Mouse (Mus musculus) midbrain, embryonic 13.5 days (tissue): ENCODE measurements at regions not wholly inside any gene's neighbourhood (a gene's known extent, or its start where the extent isn't known, plus 50 kb on each side); places are given as distances from the start of the nearest gene placed in this dataset.
A peak's percentile ranks its signal among the peaks of the same experiment; 100 is the strongest.
"Not testable (repeated sequence)": the region's sequence is repeated elsewhere in the genome, so short reads cannot be mapped to it uniquely, and the experiment has no call there.

Experiments used
- ATAC-seq: fragments of 200-750 bp; cut with Nextera tagmentation; 2 replicates; pipeline ENCODE4 v1.8.0; 2017; ENCODE audit warnings: mild to moderate bottlenecking, moderate TSS enrichment, moderate library complexity
- H3K27ac ChIP-seq: fragments of 300-500 bp; sonication (generic); 2 replicates; pipeline ENCODE4 v1.5.1; 2015; ENCODE audit warnings: inconsistent platforms, mild to moderate bottlenecking, moderate library complexity
- H3K27me3 ChIP-seq: fragments of 300-500 bp; sonication (generic); 2 replicates; pipeline ENCODE4 v1.6.1; 2015; ENCODE audit warnings: mild to moderate bottlenecking, inconsistent platforms
- H3K36me3 ChIP-seq: fragments of 300-500 bp; sonication (generic); 2 replicates; pipeline ENCODE4 v1.6.1; 2015; ENCODE audit warnings: mild to moderate bottlenecking, inconsistent platforms
- H3K4me1 ChIP-seq: fragments of 300-500 bp; sonication (generic); replicated peaks from 2 replicates; pipeline ENCODE4 v1.6.1; 2015; ENCODE audit warnings: inconsistent platforms
- H3K4me2 ChIP-seq: fragments of 300-500 bp; sonication (generic); replicated peaks from 2 replicates; pipeline ENCODE4 v1.6.1; 2015; ENCODE audit warnings: moderate library complexity, mild to moderate bottlenecking, inconsistent platforms
- H3K4me3 ChIP-seq: fragments of 300-500 bp; sonication (generic); replicated peaks from 2 replicates; pipeline ENCODE4 v1.5.1; 2015; ENCODE audit warnings: mild to moderate bottlenecking, inconsistent platforms
- H3K9ac ChIP-seq: fragments of 300-500 bp; sonication (generic); replicated peaks from 2 replicates; pipeline ENCODE4 v1.6.1; 2015; ENCODE audit warnings: mild to moderate bottlenecking, inconsistent platforms
- H3K9me3 ChIP-seq: fragments of 300-500 bp; sonication (generic); 2 replicates; pipeline ENCODE4 v1.6.1; 2016; ENCODE audit warnings: mild to moderate bottlenecking, inconsistent platforms
- WGBS: fragments of 180-500 bp; shearing (Covaris S2); methylation state at CpG from one replicate; pipeline ENCODE4 v1.1.7; 2015; 5-methylcytosine and 5-hydroxymethylcytosine counted together

DNA sequence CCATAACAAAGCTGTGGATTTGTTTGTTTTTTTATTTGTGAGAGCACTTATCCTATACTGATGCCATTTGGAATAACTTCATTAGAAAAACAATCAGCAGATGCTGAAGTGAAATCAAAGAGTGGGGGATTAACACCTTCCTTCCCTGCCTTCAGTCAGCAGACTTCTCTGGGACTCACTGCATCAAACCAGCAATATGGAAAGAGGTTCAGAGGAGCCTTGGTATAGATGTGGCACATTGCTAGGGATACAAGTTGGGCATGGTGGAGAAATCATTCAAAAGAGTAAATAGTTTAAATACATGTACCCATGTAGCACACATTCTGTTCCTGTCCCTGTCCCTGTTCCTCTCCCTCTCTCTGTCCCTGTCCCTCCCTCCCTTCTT lies 364.0 kb upstream of the Rgs18 start:
- H3K27ac ChIP-seq, result no peak overlapping the region
- no peaks in the 10 kb centered on the region for H3K4me1 ChIP-seq
- no peaks in the 10 kb centered on the region for H3K36me3 ChIP-seq
- H3K4me2 ChIP-seq, result no peak overlapping the region
- H3K9ac ChIP-seq, result no peak overlapping the region
- H3K4me3 ChIP-seq, result no peak overlapping the region
- H3K27me3 ChIP-seq, result no peaks in the 10 kb centered on the region
- ATAC-seq, result no peak
- no peaks in the 10 kb centered on the region for H3K9me3 ChIP-seq

DNA sequence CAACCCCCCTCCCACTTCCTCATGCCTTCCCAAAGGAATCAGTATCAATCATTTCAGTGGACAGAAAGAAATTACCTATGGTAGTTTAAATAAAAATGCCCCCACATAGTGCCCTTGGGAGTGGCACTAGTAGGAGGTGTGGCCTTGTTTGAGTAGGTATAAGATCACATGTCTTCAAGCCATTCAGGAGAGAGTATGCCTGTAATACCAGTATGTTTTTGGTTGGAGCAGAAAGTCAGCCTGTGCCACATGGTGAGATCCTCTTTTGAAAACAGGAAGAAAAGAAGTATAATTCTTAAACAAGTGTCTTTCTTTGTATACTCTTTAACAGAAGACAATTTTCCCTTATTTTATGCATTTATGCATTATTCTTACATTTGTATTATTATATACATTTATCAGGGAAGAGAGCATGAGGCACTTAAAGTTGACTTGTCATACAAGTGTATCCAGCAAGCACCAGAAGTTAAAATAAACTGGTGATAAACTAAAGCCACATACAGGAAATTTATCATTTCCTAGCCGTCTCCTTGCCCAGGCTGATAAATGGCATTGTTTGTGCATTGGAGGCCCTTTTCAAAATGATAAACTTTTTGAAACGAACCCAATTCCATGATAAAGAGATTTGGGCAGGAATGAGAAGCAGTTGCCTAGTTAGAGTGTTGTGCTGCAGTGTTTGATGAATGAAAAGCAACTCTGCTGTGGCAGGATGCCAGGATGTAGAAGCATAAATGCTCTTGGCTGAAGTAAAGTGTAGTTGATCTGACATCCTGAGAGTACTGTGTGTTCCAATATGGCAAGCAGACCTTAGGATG lies 363.4 kb upstream of the Rgs18 start:
- no peak for ATAC-seq
- no peaks in the 10 kb centered on the region for H3K27me3 ChIP-seq
- H3K9me3 ChIP-seq, result no peaks in the 10 kb centered on the region
- 54% methylated on average over 2 of the region's 2 CpGs for WGBS
- no peak overlapping the region for H3K4me2 ChIP-seq
- H3K4me3 ChIP-seq, result no peak overlapping the region
- H3K9ac ChIP-seq, result no peak overlapping the region
- H3K27ac ChIP-seq, result no peak overlapping the region
- no peaks in the 10 kb centered on the region for H3K4me1 ChIP-seq
- no peaks in the 10 kb centered on the region for H3K36me3 ChIP-seq

DNA sequence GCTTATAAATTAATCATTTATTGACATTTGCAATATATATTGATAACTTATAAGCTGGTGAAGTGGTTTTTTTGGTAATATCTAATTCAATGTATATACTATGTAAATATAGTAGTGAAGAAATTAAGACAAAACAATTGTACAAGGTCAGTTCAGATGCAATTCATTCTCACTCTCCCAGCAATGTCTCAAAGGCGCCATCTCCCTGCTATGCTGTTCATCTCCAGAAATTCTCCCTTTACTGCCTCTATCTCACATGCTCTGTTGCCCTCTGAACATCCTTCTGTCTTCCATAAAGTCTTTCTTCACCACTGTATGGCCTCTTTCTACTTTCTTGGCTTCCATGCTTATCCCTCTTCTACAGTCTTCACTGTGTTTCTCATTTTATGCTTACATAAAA lies 355.8 kb upstream of the Rgs18 start:
- no peak overlapping the region for H3K27ac ChIP-seq

DNA sequence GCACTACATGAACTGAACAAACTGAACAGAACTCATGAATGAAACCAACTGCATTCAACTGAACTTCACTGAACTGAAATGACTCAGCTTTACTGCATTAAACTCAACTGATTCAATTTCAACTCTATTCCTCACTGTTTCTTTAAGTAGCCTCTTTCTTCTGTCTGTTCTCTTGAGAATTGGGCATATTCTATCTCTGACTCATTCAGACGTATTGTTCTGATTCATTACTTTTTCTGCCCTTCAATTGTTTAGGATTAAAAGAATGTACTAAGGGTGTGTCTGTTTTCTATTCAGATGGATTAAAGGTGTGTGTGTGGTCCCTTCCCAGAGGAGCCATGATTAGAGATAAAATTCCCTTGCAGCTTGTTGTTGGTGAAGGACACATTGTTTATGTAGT lies 337.9 kb upstream of the Rgs18 start:
- 74% methylated on average over 1 of the region's 1 CpGs for WGBS
- no peaks in the 10 kb centered on the region for H3K4me1 ChIP-seq

More for the DNA sequence above, 355.8 kb upstream of the Rgs18 start:
- Histone ChIP-seq H3K27me3 (no peaks in the 10 kb centered on the region), H3K9ac (no peak overlapping the region), H3K4me1 (no peaks in the 10 kb centered on the region), H3K4me2 (no peak overlapping the region), H3K4me3 (no peak overlapping the region), H3K9me3 (no peaks in the 10 kb centered on the region), H3K36me3 (no peaks in the 10 kb centered on the region)
- WGBS, result 79% methylated on average over 1 of the region's 1 CpGs
- ATAC-seq, result no peak

DNA sequence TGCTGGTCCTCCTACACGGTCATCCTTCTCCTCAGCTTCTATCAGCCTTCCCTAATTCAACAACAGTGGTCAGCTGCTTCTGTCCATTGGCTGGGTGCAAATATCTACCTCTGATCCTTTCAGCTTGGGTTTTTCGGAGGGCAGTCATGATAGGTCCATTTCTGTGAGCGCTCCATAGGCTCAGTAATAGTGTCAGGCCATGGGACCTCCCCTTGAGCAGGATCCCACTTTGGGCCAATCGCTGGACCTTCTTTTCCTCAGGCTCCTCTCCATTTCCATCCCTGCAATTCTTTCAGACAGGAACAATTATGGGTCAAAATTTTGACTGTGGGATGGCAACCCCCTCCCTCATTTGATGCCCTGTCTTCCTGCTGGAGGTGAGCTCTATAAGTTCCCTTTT lies 331.5 kb upstream of the Rgs18 start:
- not testable (repeated sequence) for H3K4me2 ChIP-seq, H3K9me3 ChIP-seq, H3K4me1 ChIP-seq, H3K36me3 ChIP-seq, ATAC-seq, H3K27me3 ChIP-seq, H3K4me3 ChIP-seq, H3K27ac ChIP-seq, H3K9ac ChIP-seq
- WGBS, result 92% methylated on average over 4 of the region's 4 CpGs

More for the DNA sequence above, 337.9 kb upstream of the Rgs18 start:
- H3K36me3 ChIP-seq, result no peaks in the 10 kb centered on the region
- no peak overlapping the region for H3K27ac ChIP-seq
- no peak overlapping the region for H3K9ac ChIP-seq
- no peak for ATAC-seq
- no peaks in the 10 kb centered on the region for H3K27me3 ChIP-seq
- no peak overlapping the region for H3K4me2 ChIP-seq
- no peaks in the 10 kb centered on the region for H3K9me3 ChIP-seq
- H3K4me3 ChIP-seq, result no peak overlapping the region

DNA sequence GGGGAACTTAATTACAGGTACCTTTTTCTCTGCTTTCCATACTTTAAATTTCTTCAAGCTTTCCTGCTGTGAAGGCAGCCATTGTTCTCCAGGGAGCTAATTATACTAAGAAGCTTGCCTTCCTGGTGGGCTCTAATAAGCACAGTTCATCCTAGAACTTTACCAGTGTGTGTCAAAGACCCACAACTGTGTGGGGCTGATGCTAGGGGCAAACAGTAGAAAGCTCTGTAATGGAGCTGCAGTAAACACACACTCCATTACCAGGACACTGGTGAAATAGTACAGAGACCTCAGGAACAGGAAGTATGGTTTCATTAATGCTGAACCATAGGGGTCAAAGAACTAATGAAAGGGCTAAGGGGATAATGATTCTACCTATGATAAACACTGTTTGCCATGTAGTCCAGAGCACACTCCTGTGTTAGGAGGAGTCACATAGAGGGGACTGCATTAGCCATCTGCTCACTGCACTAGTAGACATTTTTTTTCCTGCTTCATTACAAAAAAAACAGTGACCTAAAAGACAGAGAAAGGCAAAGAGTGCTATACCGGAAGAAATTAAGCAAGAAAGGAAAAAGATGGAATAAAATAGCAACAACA lies 290.1 kb upstream of the Rgs18 start:
- no peaks in the 10 kb centered on the region for H3K27me3 ChIP-seq
- H3K4me2 ChIP-seq, result no peak overlapping the region
- 0 out of 2 replicates have a peak, but pooled peaks cover 5% of the 10 kb centered on the region for H3K4me1 ChIP-seq
- ATAC-seq, result 0 out of 2 replicates have a peak, but pooled peaks have one; percentile 58
- H3K9me3 ChIP-seq, result no peaks in the 10 kb centered on the region
- no peak overlapping the region for H3K27ac ChIP-seq
- no peak overlapping the region for H3K4me3 ChIP-seq
- 61% methylated on average over 1 of the region's 1 CpGs for WGBS
- H3K9ac ChIP-seq, result no peak overlapping the region
- H3K36me3 ChIP-seq, result no peaks in the 10 kb centered on the region

DNA sequence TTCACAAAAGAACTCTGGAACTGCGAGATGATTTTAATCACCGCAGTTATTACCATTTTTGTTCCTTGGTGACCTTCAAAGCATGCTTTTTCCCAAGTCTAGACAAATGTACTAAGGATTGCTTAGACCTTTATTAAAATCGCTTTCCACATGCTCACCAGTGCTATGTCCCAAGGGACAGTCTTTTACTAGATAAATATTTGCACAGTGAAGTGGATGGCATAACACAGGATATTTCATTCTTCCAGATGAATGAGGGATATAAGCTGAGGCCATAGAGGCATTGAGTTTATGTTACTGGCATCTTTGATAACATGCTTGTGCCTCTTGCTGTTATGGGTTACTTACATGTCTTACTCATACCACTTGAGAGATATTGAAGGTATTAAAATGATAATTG lies 289.1 kb upstream of the Rgs18 start:
- 71% methylated on average over 3 of the region's 3 CpGs for WGBS
- ATAC-seq, result no peak; the same call in 1 of the 2 replicates
- no peak overlapping the region for H3K27ac ChIP-seq
- H3K9me3 ChIP-seq, result no peaks in the 10 kb centered on the region
- no peak overlapping the region for H3K4me2 ChIP-seq
- H3K4me1 ChIP-seq, result 0 out of 2 replicates have a peak, but pooled peaks cover 5% of the 10 kb centered on the region
- H3K27me3 ChIP-seq, result no peaks in the 10 kb centered on the region
- no peak overlapping the region for H3K9ac ChIP-seq
- H3K36me3 ChIP-seq, result no peaks in the 10 kb centered on the region
- no peak overlapping the region for H3K4me3 ChIP-seq

DNA sequence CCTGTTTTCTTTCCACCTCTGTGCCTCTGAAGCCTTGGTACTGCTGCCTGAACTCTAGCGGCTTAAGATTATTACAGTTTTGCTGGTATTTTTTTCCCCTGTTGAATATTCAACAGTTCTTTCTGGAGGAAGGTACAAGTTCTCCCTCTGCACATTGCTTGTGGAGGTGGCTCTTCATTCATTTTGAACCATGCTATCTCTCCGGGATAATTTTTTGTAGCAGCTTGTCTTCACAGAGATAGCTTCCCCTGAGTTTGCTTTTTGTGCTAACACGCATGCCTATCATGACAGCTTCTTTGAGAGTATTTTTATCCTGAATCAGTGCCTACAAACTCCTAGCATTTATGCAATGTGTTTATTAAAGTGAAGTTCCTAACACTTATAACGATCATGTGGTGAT lies 240.4 kb upstream of the Rgs18 start:
- WGBS, result 83% methylated on average over 4 of the region's 4 CpGs
- ATAC-seq, result no peak
- H3K4me3 ChIP-seq, result no peak overlapping the region

DNA sequence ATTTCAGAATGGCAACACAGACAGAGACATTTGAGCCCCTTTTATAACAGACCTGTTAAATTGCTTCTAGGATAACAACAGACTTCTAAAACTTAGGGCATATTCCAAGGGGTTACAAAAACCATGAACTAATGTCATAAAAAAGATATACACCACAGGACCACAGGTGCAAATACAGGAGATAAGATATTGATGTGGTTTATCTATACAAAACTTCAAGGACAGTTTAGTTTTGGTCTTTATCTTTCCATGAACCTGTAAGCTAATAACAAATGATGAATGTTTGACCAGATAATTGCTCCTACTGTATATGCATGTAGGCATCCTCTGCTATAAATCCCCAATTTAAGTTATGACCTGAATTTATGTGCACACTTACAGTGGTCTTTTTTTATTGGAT lies 235.6 kb upstream of the Rgs18 start:
- no peaks in the 10 kb centered on the region for H3K9me3 ChIP-seq

More for the DNA sequence above, 240.4 kb upstream of the Rgs18 start:
- H3K9ac ChIP-seq, result no peak overlapping the region
- H3K4me2 ChIP-seq, result no peak overlapping the region
- H3K27me3 ChIP-seq, result no peaks in the 10 kb centered on the region
- no peaks in the 10 kb centered on the region for H3K4me1 ChIP-seq
- no peaks in the 10 kb centered on the region for H3K9me3 ChIP-seq
- no peaks in the 10 kb centered on the region for H3K36me3 ChIP-seq
- no peak overlapping the region for H3K27ac ChIP-seq

DNA sequence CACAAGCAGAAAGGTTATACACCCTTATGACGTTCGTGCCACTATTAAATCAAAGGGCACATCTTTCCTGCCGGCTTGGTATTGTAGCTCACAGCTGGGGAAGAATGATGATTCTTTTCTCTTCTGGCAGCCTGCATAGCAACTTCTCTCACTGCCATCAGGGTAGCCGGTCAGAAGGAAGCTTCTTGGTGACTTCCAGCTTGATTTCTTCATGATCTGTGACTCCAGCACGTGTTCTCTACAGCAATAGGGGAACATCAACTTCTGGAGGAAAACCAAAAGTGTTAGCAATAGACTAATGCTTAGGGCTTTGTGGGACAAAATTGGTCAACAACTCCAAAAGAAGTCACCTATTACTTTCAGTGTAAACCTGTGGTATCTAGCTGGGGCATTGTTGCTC lies 202.9 kb upstream of the Rgs18 start:
- H3K36me3 ChIP-seq, result no peaks in the 10 kb centered on the region
- no peak overlapping the region for H3K4me2 ChIP-seq

More for the DNA sequence above, 235.6 kb upstream of the Rgs18 start:
- no peak overlapping the region for H3K4me2 ChIP-seq
- H3K4me1 ChIP-seq, result no peaks in the 10 kb centered on the region
- ATAC-seq, result no peak
- H3K27me3 ChIP-seq, result no peaks in the 10 kb centered on the region
- no peaks in the 10 kb centered on the region for H3K36me3 ChIP-seq
- no peak overlapping the region for H3K9ac ChIP-seq
- no peak overlapping the region for H3K27ac ChIP-seq
- no peak overlapping the region for H3K4me3 ChIP-seq

DNA sequence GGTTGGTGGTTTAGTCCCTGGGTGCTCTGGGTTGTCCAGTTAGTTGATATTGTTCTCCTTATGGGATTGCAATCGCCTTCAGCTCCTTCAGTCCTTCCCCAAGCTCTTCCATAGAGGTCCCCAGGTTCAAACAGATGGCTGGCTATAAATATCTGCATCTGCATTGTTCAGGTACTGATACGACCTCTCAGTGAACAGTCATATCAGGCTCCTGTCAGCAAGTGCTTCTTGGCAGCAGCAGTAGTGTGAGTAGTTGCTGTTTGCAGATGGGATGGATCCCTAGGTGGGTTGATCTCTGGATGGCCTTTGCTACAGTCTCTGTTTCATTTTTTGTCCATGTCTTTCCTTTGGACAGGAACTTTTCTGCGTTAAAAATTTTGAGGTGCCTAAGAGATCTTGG lies 190.5 kb upstream of the Rgs18 start:
- no peaks in the 10 kb centered on the region for H3K4me1 ChIP-seq
- H3K9me3 ChIP-seq, result no peaks in the 10 kb centered on the region
- H3K4me2 ChIP-seq, result no peak overlapping the region
- WGBS, result 79% methylated on average over 3 of the region's 3 CpGs
- H3K4me3 ChIP-seq, result no peak overlapping the region
- H3K36me3 ChIP-seq, result no peaks in the 10 kb centered on the region
- ATAC-seq, result no peak
- no peak overlapping the region for H3K27ac ChIP-seq
- H3K27me3 ChIP-seq, result no peaks in the 10 kb centered on the region
- H3K9ac ChIP-seq, result no peak overlapping the region

More for the DNA sequence above, 202.9 kb upstream of the Rgs18 start:
- no peak overlapping the region for H3K9ac ChIP-seq
- no peaks in the 10 kb centered on the region for H3K9me3 ChIP-seq
- H3K27me3 ChIP-seq, result no peaks in the 10 kb centered on the region
- no peaks in the 10 kb centered on the region for H3K4me1 ChIP-seq
- no peak overlapping the region for H3K4me3 ChIP-seq
- WGBS, result 45% methylated on average over 5 of the region's 5 CpGs
- no peak overlapping the region for H3K27ac ChIP-seq
- no peak for ATAC-seq

DNA sequence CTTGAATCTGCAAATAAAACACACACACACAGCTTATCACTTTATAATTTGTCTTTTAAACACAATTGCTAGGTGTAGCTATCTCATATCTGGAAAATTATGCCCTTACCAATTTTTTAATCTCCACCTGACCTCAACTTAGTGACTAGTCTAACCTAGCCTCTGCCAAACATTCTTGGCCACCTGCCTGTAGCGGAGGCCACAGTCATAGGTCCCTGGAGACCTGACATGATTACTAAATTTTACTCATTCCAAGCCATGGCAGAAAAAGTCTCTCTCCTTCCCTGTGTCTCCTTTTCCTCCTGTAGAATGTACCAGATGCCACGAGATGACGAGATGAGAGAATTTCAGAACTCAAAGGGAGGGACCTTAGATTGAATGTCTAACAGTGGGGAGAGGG lies 163.8 kb upstream of the Rgs18 start:
- no peak for ATAC-seq
- no peaks in the 10 kb centered on the region for H3K4me1 ChIP-seq

More for the DNA sequence above, 163.8 kb upstream of the Rgs18 start:
- Histone ChIP-seq H3K4me3 (no peak overlapping the region), H3K9me3 (no peaks in the 10 kb centered on the region), H3K36me3 (no peaks in the 10 kb centered on the region), H3K27me3 (no peaks in the 10 kb centered on the region), H3K9ac (no peak overlapping the region), H3K27ac (no peak overlapping the region), H3K4me2 (no peak overlapping the region)
- 95% methylated on average over 3 of the region's 3 CpGs for WGBS
